Mouse (Mus musculus) myocyte (in vitro differentiated cells): ENCODE results near the gene Zfp488.

Experiments
- MAX ChIP-seq: IDR thresholded peaks from one replicate; pipeline ENCODE4 v1.6.1; 2011; ENCODE audit warnings: low read depth, mild to moderate bottlenecking, control low read depth
- MYOD1 ChIP-seq, 3 experiments: IDR thresholded peaks; one replicate each; pipeline ENCODE4 v1.6.1; 2011; ENCODE audit warnings: control low read depth in 2 of 3, low read depth in 2 of 3, mild to moderate bottlenecking in 2 of 3, moderate library complexity in 1 of 3; ENCODE audit not compliant: insufficient read length in 2 of 3, control insufficient read depth in 1 of 3
- POLR2A ChIP-seq: IDR thresholded peaks from one replicate; pipeline ENCODE4 v1.6.1; 2011; ENCODE audit warnings: low read depth, mild to moderate bottlenecking, control low read depth, moderate library complexity; ENCODE audit not compliant: insufficient read length
- POLR2AphosphoS2 ChIP-seq: IDR thresholded peaks from one replicate; pipeline ENCODE4 v1.6.1; 2011; ENCODE audit warnings: low read depth, control low read depth; ENCODE audit not compliant: insufficient read length
- REST ChIP-seq: IDR thresholded peaks from one replicate; pipeline ENCODE4 v1.6.1; 2011; ENCODE audit warnings: mild to moderate bottlenecking, control low read depth, moderate library complexity; ENCODE audit not compliant: insufficient read depth, insufficient read length
- TCF12 ChIP-seq: IDR thresholded peaks from one replicate; pipeline ENCODE4 v1.6.1; 2011; ENCODE audit warnings: mild to moderate bottlenecking, control low read depth; ENCODE audit not compliant: poor library complexity, insufficient read depth, severe bottlenecking
- USF1 ChIP-seq: IDR thresholded peaks from one replicate; pipeline ENCODE4 v1.6.1; 2011; ENCODE audit warnings: low read depth, mild to moderate bottlenecking, control low read depth, moderate library complexity

DNA sequence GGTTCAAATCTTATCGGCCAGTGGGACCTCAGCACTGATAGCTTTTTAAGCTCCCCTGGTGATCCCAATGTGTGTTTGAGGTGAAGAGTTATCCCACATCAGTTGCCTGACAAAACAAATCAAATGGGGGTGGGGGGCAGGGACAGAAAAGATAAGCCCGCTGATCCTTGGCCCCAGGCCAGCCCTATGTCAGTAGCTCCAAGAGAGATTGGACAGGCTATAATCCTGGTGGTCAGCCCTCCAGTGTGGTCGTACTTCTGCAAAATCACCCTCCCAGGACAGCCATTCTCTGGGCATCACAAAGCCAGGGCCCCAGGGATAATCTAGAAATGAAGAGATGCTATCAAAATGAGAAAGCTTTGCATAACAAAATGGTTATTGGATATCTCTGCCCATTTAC is 19.7 kb downstream of the Zfp488 start:
- TF ChIP-seq MAX (no peak), MYOD1 (IDR thresholded peaks at IDR 0.05; ENCODE audit: control insufficient read depth in 1 of 3, insufficient read length in 2 of 3, low read depth in 2 of 3) (no peak), TCF12 (no peak), POLR2A (no peak), REST (no peak), USF1 (no peak), POLR2AphosphoS2 (no peak)
